Mouse (Mus musculus): ENCODE results near the gene Klf3. TPM values are rescaled to one million over a fixed set of nuclear protein-coding genes. Genes with fewer than 3 reads are reported as not detected.

Gene Klf3
- total and polyA plus RNA-seq, 3 experiments, result 34.3 to 46.6 (median 41.4) TPM

GRCm38 (mm10) chr5:64802143-64802542 lies 1.0 kb upstream of the Klf3 start:
- no peak for DNase-seq
- Histone ChIP-seq H3K4me3 (peak overlapping the region; percentile 58), H3K36me3 (ENCODE audit: control insufficient read depth, insufficient read depth, low read length) (peaks cover 5% of the 10 kb centered on the region), H3K79me2 (replicated peaks; ENCODE audit: control insufficient read depth, insufficient read depth, low read length) (peaks cover 1% of the 10 kb centered on the region; the same call in 1 of the 2 replicates), H3K27ac (peak overlapping the region; percentile 99), H3K4me1 (ENCODE audit: control insufficient read depth, insufficient read depth, low read length) (peaks cover 2% of the 10 kb centered on the region; the same call in 1 of the 2 replicates), H3K27me3 (ENCODE audit: control insufficient read depth, insufficient read depth, low read length) (no peaks in the 10 kb centered on the region), H3K9ac (ENCODE audit: low read depth, low read length) (peak overlapping the region; percentile 95)
- 46% methylated on average over 8 of the region's 8 CpGs for whole genome bisulfite sequencing
- intact Hi-C loops (cut with DNase I), result loop anchor here (2.0 to 5.0 kb wide), 5 partner anchors 99 to 295 kb away; no protein-coding TSS in a partner anchor
- TF ChIP-seq POLR2A (IDR thresholded peaks at IDR 0.05; ENCODE audit: insufficient read depth, low read depth, low read length), result no peak
- no peak for TF ChIP-seq EP300 (IDR thresholded peaks at IDR 0.05; ENCODE audit: insufficient read depth, low read depth, low read length)
- TF ChIP-seq CTCF (IDR thresholded peaks at IDR 0.05), result no peak

GRCm38 (mm10) chr5:64803720-64804462 lies 703 bp downstream of the Klf3 start:
- Histone ChIP-seq H3K27ac (peak overlapping the region; percentile 99), H3K4me1 (ENCODE audit: control insufficient read depth, insufficient read depth, low read length) (peaks cover 5% of the 10 kb centered on the region), H3K27me3 (ENCODE audit: control insufficient read depth, insufficient read depth, low read length) (no peaks in the 10 kb centered on the region), H3K9ac (ENCODE audit: low read depth, low read length) (peak overlapping the region; percentile 99), H3K4me3 (peak overlapping the region; percentile 58), H3K36me3 (ENCODE audit: control insufficient read depth, insufficient read depth, low read length) (peaks cover 12% of the 10 kb centered on the region), H3K79me2 (replicated peaks; ENCODE audit: control insufficient read depth, insufficient read depth, low read length) (peaks cover 1% of the 10 kb centered on the region; the same call in 1 of the 2 replicates)
- DNase-seq, result peak; percentile 71 to 75
- intact Hi-C loops (cut with DNase I), result loop anchor here (2.0 to 5.0 kb wide), 5 partner anchors 101 to 297 kb away; no protein-coding TSS in a partner anchor
- TF ChIP-seq EP300 (IDR thresholded peaks at IDR 0.05; ENCODE audit: insufficient read depth, low read depth, low read length) (no peak), POLR2A (IDR thresholded peaks at IDR 0.05; ENCODE audit: insufficient read depth, low read depth, low read length) (0 out of 2 replicates have a peak, but pooled peaks have one; percentile 16)
- WGBS, result under 1% methylated on average over 63 of the region's 69 CpGs

- Histone ChIP-seq H3K79me2 (replicated peaks; ENCODE audit: control insufficient read depth, insufficient read depth, low read length) (peaks cover 1% of the 10 kb centered on the region; the same call in 1 of the 2 replicates), H3K36me3 (ENCODE audit: control insufficient read depth, insufficient read depth, low read length) (peaks cover 17% of the 10 kb centered on the region), H3K4me3 (peak overlapping the region; percentile 58), H3K4me1 (ENCODE audit: control insufficient read depth, insufficient read depth, low read length) (peaks cover 15% of the 10 kb centered on the region), H3K27ac (peak overlapping the region; percentile 99), H3K27me3 (ENCODE audit: control insufficient read depth, insufficient read depth, low read length) (no peaks in the 10 kb centered on the region), H3K9ac (ENCODE audit: low read depth, low read length) (peak overlapping the region; percentile 81)
- TF ChIP-seq CTCF (IDR thresholded peaks at IDR 0.05) (no peak), POLR2A (IDR thresholded peaks at IDR 0.05; ENCODE audit: insufficient read depth, low read depth, low read length) (0 out of 2 replicates have a peak, but pooled peaks have one; percentile 21)
- intact Hi-C loops (cut with DNase I), result no loop called here
- 10% methylated on average over 7 of the region's 7 CpGs for WGBS
- DNase-seq, result no peak
Observed at GRCm38 (mm10) chr5:64805131-64805872, 2.1 kb downstream of the Klf3 start.

GRCm38 (mm10) chr5:64805873-64806505 lies 2.8 kb downstream of the Klf3 start:
- no peaks in the 10 kb centered on the region for H3K27me3 ChIP-seq (ENCODE audit: control insufficient read depth, insufficient read depth, low read length)
- H3K9ac ChIP-seq (ENCODE audit: low read depth, low read length), result peak overlapping the region; percentile 80
- peak overlapping the region; percentile 99 for H3K27ac ChIP-seq
- peaks cover 22% of the 10 kb centered on the region for H3K36me3 ChIP-seq (ENCODE audit: control insufficient read depth, insufficient read depth, low read length)
- WGBS, result 1% methylated on average over 7 of the region's 7 CpGs
- no peak for TF ChIP-seq CTCF (IDR thresholded peaks at IDR 0.05)
- peak; percentile 97 for TF ChIP-seq EP300 (IDR thresholded peaks at IDR 0.05; ENCODE audit: insufficient read depth, low read depth, low read length)
- peak; percentile 85 for TF ChIP-seq POLR2A (IDR thresholded peaks at IDR 0.05; ENCODE audit: insufficient read depth, low read depth, low read length)
- intact Hi-C loops (cut with DNase I), result no loop called here
- peak; percentile 74 to 87 for DNase-seq
- H3K79me2 ChIP-seq (replicated peaks; ENCODE audit: control insufficient read depth, insufficient read depth, low read length), result peaks cover 1% of the 10 kb centered on the region; the same call in 1 of the 2 replicates
- H3K4me1 ChIP-seq (ENCODE audit: control insufficient read depth, insufficient read depth, low read length), result peaks cover 19% of the 10 kb centered on the region
- H3K4me3 ChIP-seq, result peak overlapping the region; percentile 58

GRCm38 (mm10) chr5:64806600-64806999 lies 3.4 kb downstream of the Klf3 start:
- Histone ChIP-seq H3K79me2 (replicated peaks; ENCODE audit: control insufficient read depth, insufficient read depth, low read length) (peaks cover 1% of the 10 kb centered on the region; the same call in 1 of the 2 replicates), H3K9ac (ENCODE audit: low read depth, low read length) (peak overlapping the region; percentile 80), H3K27me3 (ENCODE audit: control insufficient read depth, insufficient read depth, low read length) (no peaks in the 10 kb centered on the region), H3K4me3 (peak overlapping the region; percentile 58), H3K36me3 (ENCODE audit: control insufficient read depth, insufficient read depth, low read length) (peaks cover 22% of the 10 kb centered on the region), H3K27ac (peak overlapping the region; percentile 99), H3K4me1 (ENCODE audit: control insufficient read depth, insufficient read depth, low read length) (peaks cover 21% of the 10 kb centered on the region)
- 35% methylated on average over 2 of the region's 2 CpGs for WGBS
- TF ChIP-seq CTCF (IDR thresholded peaks at IDR 0.05) (no peak), EP300 (IDR thresholded peaks at IDR 0.05; ENCODE audit: insufficient read depth, low read depth, low read length) (no peak), POLR2A (IDR thresholded peaks at IDR 0.05; ENCODE audit: insufficient read depth, low read depth, low read length) (no peak)
- peak in 1 of 2 experiments; percentile 33 for DNase-seq
- intact Hi-C loops (cut with DNase I), result no loop called here
